Mouse (Mus musculus): Measurements from ENCODE around the gene Epb41l2. TPM values are rescaled to one million over a fixed set of nuclear protein-coding genes. Genes with fewer than 3 reads are reported as not detected.

The Epb41l2 gene
- polyA plus RNA-seq, 1 experiment from 2014 or later: 23.1 TPM

DNA sequence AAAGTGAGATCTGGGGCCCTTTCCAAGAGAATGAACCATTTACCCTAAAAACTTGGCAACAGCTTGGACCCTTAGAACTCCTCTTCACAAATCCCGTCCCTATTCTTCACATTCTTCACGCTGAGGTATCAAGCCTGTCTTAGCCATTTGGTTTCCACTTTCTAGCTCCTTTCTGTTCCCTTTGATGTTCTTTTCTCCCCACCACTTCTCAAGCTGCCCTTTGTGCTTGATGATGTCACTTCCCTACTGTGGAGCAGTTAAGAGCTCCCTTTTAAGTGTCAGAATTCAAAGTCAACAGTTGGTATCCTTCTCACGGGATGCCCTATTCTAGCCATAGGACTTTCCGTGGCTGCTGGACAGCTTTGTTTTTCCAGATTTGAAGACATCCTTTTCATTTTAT lies 27.7 kb downstream of the Epb41l2 start:
- 32% methylated on average over 4 of the region's 4 CpGs for WGBS
- Histone ChIP-seq H3K27ac (ENCODE audit: low read depth, low read length) (no peak overlapping the region), H3K9me3 (ENCODE audit: control insufficient read depth, low read length) (no peaks in the 10 kb centered on the region), H3K4me2 (ENCODE audit: low read depth, low read length) (no peak overlapping the region), H3K4me1 (ENCODE audit: control insufficient read depth, insufficient read depth, low read length) (no peaks in the 10 kb centered on the region), H3K9ac (replicated peaks; ENCODE audit: low read depth, low read length) (no peak overlapping the region), H3K27me3 (ENCODE audit: control insufficient read depth, insufficient read depth, low read length) (no peaks in the 10 kb centered on the region), H3K36me3 (ENCODE audit: control insufficient read depth, insufficient read depth, low read length) (no peaks in the 10 kb centered on the region), H3K4me3 (ENCODE audit: low read depth, low read length) (no peak overlapping the region)
- no peak for ATAC-seq (ENCODE audit: low read depth)

DNA sequence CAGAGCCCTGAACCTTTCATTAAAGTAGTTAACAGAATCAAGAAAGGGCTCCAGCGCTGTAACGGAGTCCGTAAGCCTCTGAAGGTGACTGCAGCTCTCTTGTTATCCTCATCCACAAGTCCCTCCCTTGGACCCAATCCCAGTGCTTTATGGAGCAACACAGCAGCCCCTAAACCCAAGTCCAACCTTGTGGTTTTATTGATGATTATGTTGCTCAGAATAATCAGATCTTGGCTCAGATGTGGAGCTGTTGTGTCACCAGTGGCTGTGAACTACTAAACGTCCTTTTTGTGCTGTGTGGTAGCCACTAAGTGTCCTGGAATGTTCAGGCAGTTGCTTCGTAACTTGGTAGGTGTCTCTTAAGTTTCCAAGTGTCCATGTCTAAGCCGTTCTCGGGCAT lies 33.2 kb downstream of the Epb41l2 start:
- no peaks in the 10 kb centered on the region for H3K4me1 ChIP-seq (ENCODE audit: control insufficient read depth, insufficient read depth, low read length)
- H3K9ac ChIP-seq (replicated peaks; ENCODE audit: low read depth, low read length): no peak overlapping the region
- no peak overlapping the region for H3K4me3 ChIP-seq (ENCODE audit: low read depth, low read length)
- no peak overlapping the region for H3K4me2 ChIP-seq (ENCODE audit: low read depth, low read length)
- H3K36me3 ChIP-seq (ENCODE audit: control insufficient read depth, insufficient read depth, low read length): no peaks in the 10 kb centered on the region
- no peak overlapping the region for H3K27ac ChIP-seq (ENCODE audit: low read depth, low read length)
- ATAC-seq (ENCODE audit: low read depth): no peak
- H3K9me3 ChIP-seq (ENCODE audit: control insufficient read depth, low read length): no peaks in the 10 kb centered on the region
- no peaks in the 10 kb centered on the region for H3K27me3 ChIP-seq (ENCODE audit: control insufficient read depth, insufficient read depth, low read length)
- 90% methylated on average over 7 of the region's 7 CpGs for WGBS

DNA sequence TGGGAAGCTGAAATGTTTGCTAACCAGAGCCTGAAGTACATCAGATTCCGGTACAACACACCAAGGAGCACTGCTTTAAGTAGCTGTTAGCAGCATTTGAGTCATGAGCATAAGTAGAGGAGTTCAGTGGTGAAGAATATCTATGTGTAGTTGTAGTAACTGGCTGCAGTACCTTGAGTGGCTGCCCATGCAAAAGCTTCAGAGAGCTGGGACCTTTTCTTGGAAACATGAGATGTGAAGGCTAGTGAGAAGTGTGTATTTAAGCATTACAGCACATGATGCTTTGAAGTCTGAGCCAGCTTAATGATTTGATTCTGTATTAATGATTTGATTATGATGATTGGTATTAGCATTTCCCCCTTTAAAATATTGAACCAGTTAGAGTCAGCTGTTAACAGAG lies 34.1 kb downstream of the Epb41l2 start:
- H3K27me3 ChIP-seq (ENCODE audit: control insufficient read depth, insufficient read depth, low read length): no peaks in the 10 kb centered on the region
- no peak overlapping the region for H3K9ac ChIP-seq (replicated peaks; ENCODE audit: low read depth, low read length)
- H3K4me1 ChIP-seq (ENCODE audit: control insufficient read depth, insufficient read depth, low read length): no peaks in the 10 kb centered on the region
- no peaks in the 10 kb centered on the region for H3K36me3 ChIP-seq (ENCODE audit: control insufficient read depth, insufficient read depth, low read length)
- no peaks in the 10 kb centered on the region for H3K9me3 ChIP-seq (ENCODE audit: control insufficient read depth, low read length)
- 89% methylated on average over 1 of the region's 1 CpGs for WGBS
- no peak overlapping the region for H3K4me2 ChIP-seq (ENCODE audit: low read depth, low read length)
- H3K4me3 ChIP-seq (ENCODE audit: low read depth, low read length): no peak overlapping the region
- H3K27ac ChIP-seq (ENCODE audit: low read depth, low read length): no peak overlapping the region
- no peak for ATAC-seq (ENCODE audit: low read depth)

DNA sequence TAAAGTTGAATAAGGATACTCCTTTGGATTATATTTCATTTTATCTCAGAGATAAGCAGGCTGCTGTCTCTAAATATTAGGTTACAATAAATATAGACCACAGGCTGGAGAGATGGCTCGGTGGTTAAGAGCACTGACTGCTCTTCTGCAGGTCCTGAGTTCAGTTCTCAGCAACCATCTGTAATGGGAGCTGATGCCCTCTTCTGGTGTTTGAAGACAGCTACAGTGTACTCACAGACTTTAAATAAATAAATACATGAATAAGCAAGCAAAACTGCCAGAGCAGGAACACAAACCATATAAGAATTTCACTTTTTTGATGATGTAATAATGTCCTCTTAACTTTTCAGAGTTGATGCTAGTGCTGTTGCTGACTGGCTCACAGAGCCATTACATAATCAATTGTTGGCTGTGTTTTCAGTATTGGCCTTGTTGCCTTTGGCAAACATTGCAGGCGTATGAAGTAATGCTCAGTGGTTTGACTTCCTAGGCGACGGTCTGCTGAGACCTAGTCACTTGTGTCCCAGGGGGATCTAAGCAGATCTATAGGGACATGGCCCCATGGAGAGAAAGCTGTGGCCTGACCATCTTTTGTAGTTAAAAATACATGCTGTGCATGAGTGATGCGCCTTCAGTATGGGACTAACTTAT lies 35.8 kb downstream of the Epb41l2 start:
- Histone ChIP-seq H3K27ac (ENCODE audit: low read depth, low read length) (no peak overlapping the region), H3K4me1 (ENCODE audit: control insufficient read depth, insufficient read depth, low read length) (no peaks in the 10 kb centered on the region), H3K9me3 (ENCODE audit: control insufficient read depth, low read length) (no peaks in the 10 kb centered on the region), H3K9ac (replicated peaks; ENCODE audit: low read depth, low read length) (no peak overlapping the region), H3K4me2 (ENCODE audit: low read depth, low read length) (no peak overlapping the region), H3K27me3 (ENCODE audit: control insufficient read depth, insufficient read depth, low read length) (no peaks in the 10 kb centered on the region), H3K4me3 (ENCODE audit: low read depth, low read length) (no peak overlapping the region), H3K36me3 (ENCODE audit: control insufficient read depth, insufficient read depth, low read length) (no peaks in the 10 kb centered on the region)
- 92% methylated on average over 5 of the region's 5 CpGs for WGBS
- ATAC-seq (ENCODE audit: low read depth): no peak

DNA sequence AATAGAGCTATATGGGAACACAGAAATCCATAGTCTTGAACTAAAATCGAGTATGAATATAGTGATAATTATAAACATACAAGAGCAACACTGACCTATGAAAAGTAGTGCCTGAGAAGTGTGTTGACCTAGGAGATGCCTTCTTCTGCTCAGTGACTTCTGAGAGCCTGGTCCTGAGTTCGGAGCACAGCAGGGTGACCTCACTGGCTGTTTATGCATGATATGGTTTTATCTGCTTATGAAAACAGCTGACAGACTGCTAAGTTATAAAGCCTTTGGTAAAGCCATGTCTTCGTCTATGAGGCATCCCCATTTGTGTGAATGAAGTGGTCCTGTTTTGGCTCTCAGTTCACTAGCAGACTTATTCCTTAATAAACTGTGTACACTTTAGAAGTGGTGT lies 37.3 kb downstream of the Epb41l2 start:
- H3K27me3 ChIP-seq (ENCODE audit: control insufficient read depth, insufficient read depth, low read length): no peaks in the 10 kb centered on the region
- no peak overlapping the region for H3K4me2 ChIP-seq (ENCODE audit: low read depth, low read length)
- 88% methylated on average over 3 of the region's 3 CpGs for WGBS
- H3K9me3 ChIP-seq (ENCODE audit: control insufficient read depth, low read length): no peaks in the 10 kb centered on the region
- H3K9ac ChIP-seq (replicated peaks; ENCODE audit: low read depth, low read length): no peak overlapping the region
- no peak overlapping the region for H3K4me3 ChIP-seq (ENCODE audit: low read depth, low read length)
- no peak overlapping the region for H3K27ac ChIP-seq (ENCODE audit: low read depth, low read length)
- no peaks in the 10 kb centered on the region for H3K36me3 ChIP-seq (ENCODE audit: control insufficient read depth, insufficient read depth, low read length)
- no peaks in the 10 kb centered on the region for H3K4me1 ChIP-seq (ENCODE audit: control insufficient read depth, insufficient read depth, low read length)
- no peak for ATAC-seq (ENCODE audit: low read depth)

DNA sequence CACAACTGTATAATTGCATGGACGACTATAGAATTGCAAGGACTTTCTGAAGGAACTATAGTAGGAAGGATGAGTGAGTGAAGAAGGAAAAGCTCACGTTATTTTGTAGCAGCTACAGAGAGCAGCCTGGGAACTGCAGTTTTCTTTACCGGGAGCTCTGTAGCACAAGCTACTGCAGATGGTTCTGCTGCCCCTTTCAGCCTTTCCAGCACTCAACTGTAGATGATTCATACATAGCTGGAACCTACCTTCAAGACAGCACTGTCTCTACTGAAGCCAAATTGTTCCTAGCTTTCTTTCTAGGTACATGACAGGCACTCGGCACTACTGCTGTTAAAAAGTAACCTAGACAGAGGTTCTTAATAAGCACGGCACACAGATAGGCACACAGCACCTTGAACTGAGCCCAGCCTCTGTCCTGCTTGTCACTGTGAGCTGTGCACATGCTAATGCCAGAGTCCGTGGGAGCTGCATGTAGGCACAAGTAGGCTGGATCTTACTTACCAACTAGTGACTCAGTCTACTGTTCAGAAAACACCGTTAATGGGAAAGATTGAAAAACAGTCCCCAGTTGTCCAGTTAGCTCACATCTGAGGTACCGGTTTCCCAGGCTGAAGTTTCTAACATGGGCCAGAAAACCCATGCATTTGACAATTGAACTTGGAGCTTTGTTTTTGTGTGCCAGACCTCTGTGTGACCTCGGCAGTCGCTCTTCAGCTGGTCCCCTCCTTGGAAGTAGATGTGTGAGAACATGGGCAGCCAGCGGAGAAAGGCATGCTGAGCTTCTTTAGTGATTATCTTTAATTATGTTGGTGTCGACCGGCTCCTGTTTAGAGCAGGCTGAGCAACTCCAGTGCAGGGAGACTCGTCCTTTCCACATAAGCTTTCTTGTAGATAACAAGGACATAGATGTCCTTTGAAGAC lies 38.4 kb downstream of the Epb41l2 start:
- Histone ChIP-seq H3K27me3 (ENCODE audit: control insufficient read depth, insufficient read depth, low read length) (no peaks in the 10 kb centered on the region), H3K9me3 (ENCODE audit: control insufficient read depth, low read length) (no peaks in the 10 kb centered on the region), H3K36me3 (ENCODE audit: control insufficient read depth, insufficient read depth, low read length) (no peaks in the 10 kb centered on the region), H3K4me1 (ENCODE audit: control insufficient read depth, insufficient read depth, low read length) (no peaks in the 10 kb centered on the region), H3K27ac (ENCODE audit: low read depth, low read length) (no peak overlapping the region), H3K4me2 (ENCODE audit: low read depth, low read length) (no peak overlapping the region), H3K9ac (replicated peaks; ENCODE audit: low read depth, low read length) (no peak overlapping the region), H3K4me3 (ENCODE audit: low read depth, low read length) (no peak overlapping the region)
- 60% methylated on average over 14 of the region's 14 CpGs for WGBS
- no peak for ATAC-seq (ENCODE audit: low read depth)

DNA sequence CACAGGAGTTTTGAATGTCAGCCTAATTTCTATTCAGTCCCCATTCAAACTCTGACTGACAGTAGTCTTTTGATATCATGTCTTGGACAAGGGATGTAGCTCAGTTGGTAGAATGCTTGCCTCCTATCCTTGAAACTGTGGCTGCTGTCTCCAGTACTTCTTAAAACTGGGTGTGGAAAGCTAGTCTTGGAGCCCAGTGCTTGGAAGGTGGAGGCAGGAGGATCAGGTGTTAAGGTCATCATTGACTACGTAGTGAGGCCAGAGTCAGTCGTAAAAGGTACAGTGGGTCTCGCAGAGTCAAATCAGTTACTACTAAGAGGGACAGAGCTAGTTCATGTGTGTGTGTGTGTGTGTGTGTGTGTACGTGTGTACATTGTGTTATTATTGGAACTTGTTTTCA lies 39.4 kb downstream of the Epb41l2 start:
- no peaks in the 10 kb centered on the region for H3K27me3 ChIP-seq (ENCODE audit: control insufficient read depth, insufficient read depth, low read length)
- no peaks in the 10 kb centered on the region for H3K4me1 ChIP-seq (ENCODE audit: control insufficient read depth, insufficient read depth, low read length)
- no peak overlapping the region for H3K9ac ChIP-seq (replicated peaks; ENCODE audit: low read depth, low read length)
- no peaks in the 10 kb centered on the region for H3K9me3 ChIP-seq (ENCODE audit: control insufficient read depth, low read length)
- no peak overlapping the region for H3K4me2 ChIP-seq (ENCODE audit: low read depth, low read length)
- H3K27ac ChIP-seq (ENCODE audit: low read depth, low read length): no peak overlapping the region
- no peak for ATAC-seq (ENCODE audit: low read depth)
- 86% methylated on average over 4 of the region's 4 CpGs for WGBS
- no peaks in the 10 kb centered on the region for H3K36me3 ChIP-seq (ENCODE audit: control insufficient read depth, insufficient read depth, low read length)
- no peak overlapping the region for H3K4me3 ChIP-seq (ENCODE audit: low read depth, low read length)

DNA sequence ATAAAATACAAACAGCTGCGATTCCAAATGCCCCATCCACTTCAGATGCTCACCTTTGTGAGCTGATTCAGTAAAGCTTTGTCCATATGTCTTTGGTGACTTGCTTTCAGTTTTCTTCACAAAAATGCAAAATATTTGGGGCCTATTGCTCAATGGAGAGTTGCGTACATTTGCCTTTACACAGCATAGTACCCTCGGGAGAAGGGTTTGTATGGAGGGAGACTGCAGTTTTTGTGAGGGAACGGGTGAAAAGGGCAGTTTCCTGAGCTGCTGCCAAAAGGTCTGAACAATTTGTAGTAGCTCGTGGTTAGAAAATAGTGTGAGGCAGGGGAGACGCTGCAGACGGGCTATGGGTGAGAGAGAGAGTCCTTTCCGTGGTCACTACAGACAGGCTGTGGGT lies 40.5 kb downstream of the Epb41l2 start:
- no peaks in the 10 kb centered on the region for H3K27me3 ChIP-seq (ENCODE audit: control insufficient read depth, insufficient read depth, low read length)
- ATAC-seq (ENCODE audit: low read depth): no peak
- H3K27ac ChIP-seq (ENCODE audit: low read depth, low read length): no peak overlapping the region
- no peaks in the 10 kb centered on the region for H3K36me3 ChIP-seq (ENCODE audit: control insufficient read depth, insufficient read depth, low read length)
- H3K4me2 ChIP-seq (ENCODE audit: low read depth, low read length): no peak overlapping the region
- WGBS: 50% methylated on average over 8 of the region's 8 CpGs
- H3K4me1 ChIP-seq (ENCODE audit: control insufficient read depth, insufficient read depth, low read length): no peaks in the 10 kb centered on the region
- no peak overlapping the region for H3K9ac ChIP-seq (replicated peaks; ENCODE audit: low read depth, low read length)
- no peaks in the 10 kb centered on the region for H3K9me3 ChIP-seq (ENCODE audit: control insufficient read depth, low read length)
- H3K4me3 ChIP-seq (ENCODE audit: low read depth, low read length): no peak overlapping the region

DNA sequence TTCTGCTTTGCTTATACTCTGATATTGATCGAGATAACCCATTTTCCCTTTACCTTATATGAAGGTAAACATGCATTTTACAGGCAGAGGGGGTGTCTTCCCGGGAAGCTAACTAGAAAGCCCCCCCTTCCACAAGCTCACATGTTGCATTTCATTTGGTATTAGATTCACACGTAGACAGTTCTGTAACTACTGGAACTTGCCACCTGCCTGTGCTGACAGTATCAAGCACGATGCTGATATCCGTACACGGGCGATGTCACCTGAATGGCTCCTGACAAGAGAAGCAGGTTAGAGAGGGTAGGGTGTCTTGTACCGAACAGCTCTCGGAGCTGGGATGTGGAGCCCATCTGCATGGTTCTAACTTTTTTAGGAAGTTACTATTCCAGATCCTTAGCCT lies 41.0 kb downstream of the Epb41l2 start:
- 98% methylated on average over 9 of the region's 9 CpGs for WGBS
- H3K4me1 ChIP-seq (ENCODE audit: control insufficient read depth, insufficient read depth, low read length): no peaks in the 10 kb centered on the region

More for the DNA sequence above, 41.0 kb downstream of the Epb41l2 start:
- Histone ChIP-seq H3K27ac (ENCODE audit: low read depth, low read length) (no peak overlapping the region), H3K9ac (replicated peaks; ENCODE audit: low read depth, low read length) (no peak overlapping the region), H3K9me3 (ENCODE audit: control insufficient read depth, low read length) (no peaks in the 10 kb centered on the region), H3K4me3 (ENCODE audit: low read depth, low read length) (no peak overlapping the region), H3K36me3 (ENCODE audit: control insufficient read depth, insufficient read depth, low read length) (no peaks in the 10 kb centered on the region), H3K27me3 (ENCODE audit: control insufficient read depth, insufficient read depth, low read length) (no peaks in the 10 kb centered on the region), H3K4me2 (ENCODE audit: low read depth, low read length) (no peak overlapping the region)
- ATAC-seq (ENCODE audit: low read depth): no peak

Data from neural tube, embryonic 14.5 days (tissue).